In the genomic region with DNA sequence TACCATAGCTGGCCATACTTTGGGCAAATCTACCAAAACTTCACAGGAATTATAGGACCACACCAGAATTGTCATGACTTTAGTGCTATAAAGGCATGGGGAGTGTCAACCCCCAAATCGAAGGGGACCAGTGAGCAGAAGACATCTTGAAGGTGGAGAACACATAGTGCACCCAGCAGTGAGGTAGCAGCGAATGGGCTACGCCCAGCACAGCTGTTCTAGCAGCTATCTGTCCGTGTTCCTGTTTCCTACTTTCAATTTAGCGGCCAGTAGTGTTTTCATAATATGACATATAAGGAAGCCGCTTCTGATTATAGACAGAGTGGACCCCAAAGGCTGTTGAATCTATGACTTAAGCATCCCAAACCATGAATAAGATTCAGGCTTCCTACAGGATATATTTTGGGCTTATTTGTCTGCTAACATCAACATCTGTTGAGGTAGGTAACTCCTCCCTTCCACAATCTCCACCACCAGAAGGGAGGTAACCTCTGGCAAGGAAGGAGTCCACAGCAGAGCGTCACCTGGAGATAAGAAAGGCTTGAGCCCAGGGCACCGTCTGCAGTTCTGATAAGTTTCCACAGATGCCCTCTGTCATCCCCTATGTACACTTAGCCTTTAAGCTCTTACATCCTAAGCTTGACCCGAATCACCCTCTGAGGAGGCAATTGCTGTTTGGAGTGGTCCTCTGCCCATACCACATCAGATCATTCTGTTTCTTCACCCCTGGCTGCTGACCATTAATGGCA, we compare ENCODE assay signal across 9 mouse cellular contexts. TPM values are rescaled to one million over a fixed set of nuclear protein-coding genes. Genes with fewer than 3 reads are reported as not detected.
DNase-seq lines count a peak whose midpoint lies in the region; ATAC-seq and TF ChIP-seq lines count a peak whose summit lies in the region.
"Had no signal": no experiment of that assay in that cellular context is flagged by ENCODE, and none has a peak within 500 bp of the region (broad histone marks: within the 10 kb centered on the region; RNA-seq: fewer than 3 reads in every experiment).

No protein-coding gene starts in this region.

- no peak overlapping the region for H3K9ac ChIP-seq in heart, adult 2 months (ENCODE audit: low read depth, low read length)
- no peak overlapping the region for H3K9ac ChIP-seq in intestine, embryonic 16.5 days (ENCODE audit: low read depth, low read length)

- no peaks in the 10 kb centered on the region for H3K27me3 ChIP-seq in heart, adult 2 months (ENCODE audit: control insufficient read depth, insufficient read depth, low read length)
- H3K27me3 ChIP-seq in intestine, embryonic 16.5 days (replicated peaks; ENCODE audit: control insufficient read depth, insufficient read depth, low read length): no peaks in the 10 kb centered on the region

- H3K4me1 ChIP-seq in heart, adult 2 months (ENCODE audit: control insufficient read depth, insufficient read depth, low read length): peaks cover 47% of the 10 kb centered on the region
- peaks cover 35% of the 10 kb centered on the region for H3K4me1 ChIP-seq in brown adipose tissue, adult 24 weeks (ENCODE audit: control insufficient read depth, insufficient read depth, insufficient read length, low read length)
- H3K4me1 ChIP-seq in intestine, embryonic 16.5 days (ENCODE audit: control insufficient read depth, insufficient read depth, low read length): peaks cover 23% of the 10 kb centered on the region

- H3K27ac ChIP-seq in heart, adult 2 months: peak overlapping the region; percentile 18
- peak overlapping the region; percentile 18; the same call in 1 of the 2 replicates for H3K27ac ChIP-seq in brown adipose tissue, adult 24 weeks (replicated peaks; ENCODE audit: low read depth, low read length)
- no peak overlapping the region for H3K27ac ChIP-seq in intestine, embryonic 16.5 days (ENCODE audit: low read length)
- H3K27ac ChIP-seq in layer of hippocampus, adult 2 months: no peak overlapping the region

- no peaks in the 10 kb centered on the region for H3K9me3 ChIP-seq in intestine, embryonic 16.5 days (ENCODE audit: control insufficient read depth, low read length)

- 29% methylated on average over 9 of the region's 9 CpGs for WGBS in heart, adult 2 months
- WGBS in intestine, embryonic 16.5 days: 75% methylated on average over 9 of the region's 9 CpGs

- TF ChIP-seq POLR2A in heart, adult 2 months (IDR thresholded peaks at IDR 0.05; ENCODE audit: insufficient read depth, low read depth, low read length): no peak

- DNase-seq in heart, adult 2 months: no peak
- DNase-seq in heart, postnatal 14 days: no peak
- DNase-seq in spleen, postnatal 10 days (ENCODE audit: low spot score in 2 of 2): peak; percentile 64 to 78
- no peak for DNase-seq in right cerebral cortex, adult 18-20 months
- no peak for DNase-seq in layer of hippocampus, adult 2 months (ENCODE audit: low spot score in 2 of 2)
- DNase-seq in adrenal gland, adult 18-20 months (ENCODE audit: low spot score in 2 of 2): no peak
- DNase-seq: cerebellum, adult 11 months had no signal

- no peak overlapping the region for H3K4me3 ChIP-seq in heart, adult 2 months
- no peak overlapping the region for H3K4me3 ChIP-seq in brown adipose tissue, adult 24 weeks (ENCODE audit: insufficient read depth, low read depth, low read length)
- H3K4me3 ChIP-seq in intestine, embryonic 16.5 days (ENCODE audit: low read length): no peak overlapping the region
- no peak overlapping the region for H3K4me3 ChIP-seq in layer of hippocampus, adult 2 months

- no peak for TF ChIP-seq EP300 in heart, adult 2 months (IDR thresholded peaks at IDR 0.05; ENCODE audit: insufficient read depth, low read depth, low read length)

- no peak for TF ChIP-seq CTCF in heart, adult 2 months (IDR thresholded peaks at IDR 0.05)
- no peak for TF ChIP-seq CTCF in layer of hippocampus, adult 2 months (conservative IDR thresholded peaks at IDR 0.05)

- H3K36me3 ChIP-seq in heart, adult 2 months (ENCODE audit: control insufficient read depth, insufficient read depth, low read length): peaks cover 35% of the 10 kb centered on the region
- H3K36me3 ChIP-seq in intestine, embryonic 16.5 days (ENCODE audit: control insufficient read depth, insufficient read depth, low read length): no peaks in the 10 kb centered on the region

- ATAC-seq in intestine, embryonic 16.5 days: peak; percentile 76

- peaks cover 9% of the 10 kb centered on the region for H3K79me2 ChIP-seq in heart, adult 2 months (replicated peaks; ENCODE audit: control insufficient read depth, insufficient read depth, low read length)

- H3K4me2 ChIP-seq in intestine, embryonic 16.5 days (ENCODE audit: low read depth, low read length): no peak overlapping the region

- intact Hi-C loops in heart, adult 2 months (cut with DNase I): no loop called here
- intact Hi-C loops in heart, postnatal 14 days (cut with DNase I): no loop called here

RNA-seq across cellular contexts. Expression of a gene that starts 19.4 kb away (rescaled TPM):
- total RNA-seq in heart, adult 2 months (2021): 100 to 1,000 TPM; 179 to 232 TPM
- 71.4 and 94.1 TPM in 2 replicates for polyA plus RNA-seq in heart, adult 2 months (2012; rRNA removed)
- total RNA-seq in heart, postnatal 14 days (2021): 100 to 1,000 TPM; 154 to 179 TPM
- 24.9 and 35.7 TPM in 2 replicates for polyA plus RNA-seq in brown adipose tissue, adult 24 weeks (2012; ENCODE audit: insufficient read depth, insufficient read length, missing spikeins)
- polyA plus RNA-seq in intestine, embryonic 16.5 days (2015; fragmentation: Nextera tagmentation; extraction: Ambion mirVana): 9.1 and 9.7 TPM in 2 replicates
- total RNA-seq in layer of hippocampus, adult 2 months (2021): 100 to 1,000 TPM; 118 to 133 TPM
- 10 to 100 TPM; 46.3 to 70.8 TPM for total RNA-seq in adrenal gland, adult 18-20 months (2021)

RNA-seq across cellular contexts. Expression of a gene that starts 19.5 kb away (rescaled TPM):
- total RNA-seq in heart, adult 2 months (2021): 10 to 100 TPM; 61.3 to 81.4 TPM
- polyA plus RNA-seq in heart, adult 2 months (2012; rRNA removed): 28.5 and 47.3 TPM in 2 replicates
- total RNA-seq in heart, postnatal 14 days (2021): 10 to 100 TPM; 35.1 to 40.0 TPM
- polyA plus RNA-seq in brown adipose tissue, adult 24 weeks (2012; ENCODE audit: insufficient read depth, insufficient read length, missing spikeins): 53.2 and 63.6 TPM in 2 replicates
- 21.9 and 22.8 TPM in 2 replicates for polyA plus RNA-seq in intestine, embryonic 16.5 days (2015; fragmentation: Nextera tagmentation; extraction: Ambion mirVana)
- 10 to 100 TPM; 37.2 to 44.4 TPM for total RNA-seq in layer of hippocampus, adult 2 months (2021)
- 10 to 100 TPM; 32.7 to 47.4 TPM for total RNA-seq in adrenal gland, adult 18-20 months (2021)

Comparison
In these comparisons a context has a peak if more than half of its experiments do, and no peak if none do; other contexts are left out.
1. DNase-seq: peak in spleen, postnatal 10 days (2 of 2); none in heart, adult 2 months (0 of 2), heart, postnatal 14 days (0 of 2), right cerebral cortex, adult 18-20 months (single experiment), layer of hippocampus, adult 2 months (0 of 2) and adrenal gland, adult 18-20 months (0 of 2).
2. H3K27ac ChIP-seq: peak in heart, adult 2 months (single experiment) and brown adipose tissue, adult 24 weeks (single experiment); none in intestine, embryonic 16.5 days (single experiment) and layer of hippocampus, adult 2 months (single experiment).